Mouse (Mus musculus) lung, postnatal 25 days (tissue): ENCODE results near the gene C1qa.

ENCODE experiments used
- DNase-seq: peaks from one replicate; pipeline ENCODE4 v3.0.0; 2022; ENCODE audit warnings: low spot score

The C1qa gene

GRCm38 (mm10) chr4:136862411-136862810, 36.2 kb downstream of the C1qa start:
- no peak for DNase-seq

- no peak for DNase-seq
Observed at GRCm38 (mm10) chr4:136861806-136862205, 36.8 kb downstream of the C1qa start.

GRCm38 (mm10) chr4:136860022-136860421, 38.6 kb downstream of the C1qa start:
- no peak for DNase-seq

- no peak for DNase-seq
Observed at GRCm38 (mm10) chr4:136855081-136855480, 43.5 kb downstream of the C1qa start.

GRCm38 (mm10) chr4:136852989-136853388, 45.6 kb downstream of the C1qa start:
- DNase-seq = no peak

- no peak for DNase-seq
Observed at GRCm38 (mm10) chr4:136852119-136852518, 46.5 kb downstream of the C1qa start.

GRCm38 (mm10) chr4:136848565-136848964, 50.0 kb downstream of the C1qa start:
- no peak for DNase-seq

- DNase-seq = no peak
Observed at GRCm38 (mm10) chr4:136847166-136847565, 51.4 kb downstream of the C1qa start.
